Mouse (Mus musculus) stomach, postnatal 0 days (tissue): ENCODE results near the gene Pdcd6ip. TPM values are rescaled to one million over a fixed set of nuclear protein-coding genes. Genes with fewer than 3 reads are reported as not detected.
"Not testable (repeated sequence)": the region's sequence is repeated elsewhere in the genome, so short reads cannot be mapped to it uniquely, and the experiment has no call there.

Experiments
- ATAC-seq: fragments of 200-750 bp; cut with Nextera tagmentation; 2 replicates; pipeline ENCODE4 v1.8.0; 2017; ENCODE audit not compliant: low FRiP score, low TSS enrichment
- DNase-seq: peaks from one replicate; pipeline ENCODE4 v3.0.0-alpha.2; 2016; ENCODE audit warnings: low spot score
- H3K27ac ChIP-seq: fragments of 300-500 bp; sonication (generic); replicated peaks from 2 replicates; pipeline ENCODE4 v1.5.1; 2014; ENCODE audit warnings: mild to moderate bottlenecking, control low read depth
- H3K27me3 ChIP-seq: fragments of 300-500 bp; sonication (generic); 2 replicates; pipeline ENCODE4 v1.6.1; 2014; ENCODE audit warnings: low read length; ENCODE audit not compliant: control insufficient read depth, insufficient read depth
- H3K36me3 ChIP-seq: fragments of 300-500 bp; sonication (generic); 2 replicates; pipeline ENCODE4 v1.6.1; 2014; ENCODE audit warnings: low read length, mixed read lengths; ENCODE audit not compliant: control insufficient read depth, insufficient read depth
- H3K4me1 ChIP-seq: fragments of 300-500 bp; sonication (generic); replicated peaks from 2 replicates; pipeline ENCODE4 v1.6.1; 2014; ENCODE audit warnings: antibody characterized with exemption; ENCODE audit not compliant: control insufficient read depth, insufficient read depth
- H3K4me2 ChIP-seq: fragments of 300-500 bp; sonication (generic); replicated peaks from 2 replicates; pipeline ENCODE4 v1.6.1; 2014; ENCODE audit warnings: low read depth, mild to moderate bottlenecking, control low read depth, moderate library complexity
- H3K4me3 ChIP-seq: fragments of 300-500 bp; sonication (generic); 2 replicates; pipeline ENCODE4 v1.5.1; 2014; ENCODE audit warnings: low read depth, low read length, control low read depth
- H3K9ac ChIP-seq: fragments of 300-500 bp; sonication (generic); 2 replicates; pipeline ENCODE4 v1.6.1; 2014; ENCODE audit warnings: mild to moderate bottlenecking, low read length, control low read depth, mixed read lengths
- H3K9me3 ChIP-seq: fragments of 300-500 bp; sonication (generic); 2 replicates; pipeline ENCODE4 v1.6.1; 2016; ENCODE audit warnings: low read length; ENCODE audit not compliant: control insufficient read depth
- CTCF ChIP-seq: IDR thresholded peaks from 2 replicates; pipeline ENCODE4 v1.5.1; 2016; ENCODE audit warnings: antibody characterized with exemption, low read depth, mild to moderate bottlenecking, moderate library complexity
- EP300 ChIP-seq: optimal IDR thresholded peaks from 2 replicates; pipeline ENCODE3; 2016; ENCODE audit warnings: antibody characterized with exemption
- WGBS: fragments of 180-500 bp; shearing (Covaris S2); extraction: QIAGEN DNeasy Blood & Tissue Kit; methylation state at CpG from one replicate; pipeline ENCODE4 v1.1.7; 2014; 5-methylcytosine and 5-hydroxymethylcytosine counted together
- polyA plus RNA-seq: library from polyadenylated mRNA; unstranded; fragments of >200 nt; fragmentation: Nextera tagmentation; extraction: Ambion mirVana; gene quantifications from 2 replicates; pipeline ENCODE4 v1.2.1, GENCODE M21; 2015

The Pdcd6ip gene
- polyA plus RNA-seq, 1 experiment from 2014 or later, result 69.4 TPM

- WGBS, result 67% methylated on average over 8 of the region's 8 CpGs
Observed at GRCm38 (mm10) chr9:113653571-113653970, 54.5 kb downstream of the Pdcd6ip start.

GRCm38 (mm10) chr9:113650787-113651186, 57.3 kb downstream of the Pdcd6ip start:
- 87% methylated on average over 8 of the region's 8 CpGs for WGBS

More at GRCm38 (mm10) chr9:113653571-113653970, 54.5 kb downstream of the Pdcd6ip start:
- TF ChIP-seq EP300 (no peak), CTCF (no peak)
- peaks cover 9% of the 10 kb centered on the region; the same call in 1 of the 2 replicates for H3K36me3 ChIP-seq
- H3K27ac ChIP-seq, result no peak overlapping the region
- ATAC-seq, result no peak
- no peaks in the 10 kb centered on the region for H3K9me3 ChIP-seq
- H3K4me1 ChIP-seq, result no peaks in the 10 kb centered on the region
- DNase-seq, result no peak
- H3K4me2 ChIP-seq, result no peak overlapping the region
- H3K4me3 ChIP-seq, result no peak overlapping the region
- no peaks in the 10 kb centered on the region for H3K27me3 ChIP-seq
- no peak overlapping the region for H3K9ac ChIP-seq

GRCm38 (mm10) chr9:113649211-113649610, 58.8 kb downstream of the Pdcd6ip start:
- not testable (repeated sequence) for H3K4me1 ChIP-seq, ATAC-seq, H3K27ac ChIP-seq, H3K4me2 ChIP-seq, H3K9me3 ChIP-seq, H3K27me3 ChIP-seq, H3K4me3 ChIP-seq, DNase-seq, H3K9ac ChIP-seq, H3K36me3 ChIP-seq
- 74% methylated on average over 8 of the region's 8 CpGs for WGBS

More at GRCm38 (mm10) chr9:113650787-113651186, 57.3 kb downstream of the Pdcd6ip start:
- no peak overlapping the region for H3K27ac ChIP-seq
- H3K4me1 ChIP-seq, result no peaks in the 10 kb centered on the region
- no peaks in the 10 kb centered on the region for H3K9me3 ChIP-seq
- H3K4me2 ChIP-seq, result no peak overlapping the region
- H3K27me3 ChIP-seq, result no peaks in the 10 kb centered on the region
- H3K4me3 ChIP-seq, result no peak overlapping the region
- DNase-seq (no peak), ATAC-seq (no peak)
- H3K9ac ChIP-seq, result no peak overlapping the region
- no peak for TF ChIP-seq CTCF
- no peak for TF ChIP-seq EP300
- peaks cover 5% of the 10 kb centered on the region; the same call in 1 of the 2 replicates for H3K36me3 ChIP-seq

GRCm38 (mm10) chr9:113645837-113646169, 62.3 kb downstream of the Pdcd6ip start:
- TF ChIP-seq EP300 (no peak), CTCF (no peak)
- ATAC-seq (0 out of 2 replicates have a peak, but pooled peaks have one; percentile 34), DNase-seq (no peak)
- Histone ChIP-seq H3K4me1 (no peaks in the 10 kb centered on the region), H3K4me3 (no peak overlapping the region), H3K27me3 (no peaks in the 10 kb centered on the region), H3K9ac (no peak overlapping the region), H3K4me2 (no peak overlapping the region), H3K27ac (no peak overlapping the region), H3K9me3 (no peaks in the 10 kb centered on the region), H3K36me3 (no peaks in the 10 kb centered on the region)
- 34% methylated on average over 5 of the region's 5 CpGs for WGBS

- no peak overlapping the region for H3K9ac ChIP-seq
- ATAC-seq, result 0 out of 2 replicates have a peak, but pooled peaks have one; percentile 42
Observed at GRCm38 (mm10) chr9:113645153-113645836, 62.8 kb downstream of the Pdcd6ip start.

GRCm38 (mm10) chr9:113644701-113645100, 63.4 kb downstream of the Pdcd6ip start:
- DNase-seq (no peak), ATAC-seq (no peak)
- H3K9ac ChIP-seq, result no peak overlapping the region
- H3K4me1 ChIP-seq, result no peaks in the 10 kb centered on the region
- TF ChIP-seq CTCF (no peak), EP300 (no peak)
- 62% methylated on average over 5 of the region's 5 CpGs for WGBS
- no peaks in the 10 kb centered on the region for H3K27me3 ChIP-seq
- no peaks in the 10 kb centered on the region for H3K36me3 ChIP-seq
- H3K4me3 ChIP-seq, result no peak overlapping the region
- H3K9me3 ChIP-seq, result no peaks in the 10 kb centered on the region
- no peak overlapping the region for H3K4me2 ChIP-seq
- H3K27ac ChIP-seq, result no peak overlapping the region

More at GRCm38 (mm10) chr9:113645153-113645836, 62.8 kb downstream of the Pdcd6ip start:
- H3K4me2 ChIP-seq, result no peak overlapping the region
- WGBS, result 26% methylated on average over 7 of the region's 11 CpGs
- no peaks in the 10 kb centered on the region for H3K36me3 ChIP-seq
- H3K4me3 ChIP-seq, result no peak overlapping the region
- no peaks in the 10 kb centered on the region for H3K9me3 ChIP-seq
- no peak for TF ChIP-seq EP300
- peak; percentile 83 for TF ChIP-seq CTCF
- H3K27me3 ChIP-seq, result no peaks in the 10 kb centered on the region
- no peak overlapping the region for H3K27ac ChIP-seq
- DNase-seq, result peak; percentile 56
- no peaks in the 10 kb centered on the region for H3K4me1 ChIP-seq
